In genomic region chr1:141741299-141741698, GRCm38 (mm10) we compare ENCODE assay signal across 19 mouse cellular contexts.
"Had no signal": no experiment of that assay in that cellular context is flagged by ENCODE, and none has a peak within 500 bp of the region (broad histone marks: within the 10 kb centered on the region; RNA-seq: fewer than 3 reads in every experiment).

No protein-coding gene starts in this region.

- DNase-seq: kidney, adult 9 months; kidney, postnatal 14 days; kidney, postnatal 4 days; liver, postnatal 0 days; lung, embryonic 14.5 days; retina, postnatal 1 day; right cerebral cortex, postnatal 25 days; spleen, adult 18-20 months; thymus, adult 18-20 months; thymus, postnatal 36 days had no signal

- H3K4me2 ChIP-seq: lung, embryonic 14.5 days; midbrain, embryonic 12.5 days; midbrain, embryonic 15.5 days; neural tube, embryonic 13.5 days; stomach, embryonic 15.5 days had no signal

- H3K4me1 ChIP-seq: midbrain, embryonic 12.5 days; midbrain, embryonic 15.5 days; neural tube, embryonic 13.5 days; stomach, embryonic 15.5 days had no signal

- H3K9me3 ChIP-seq: midbrain, embryonic 12.5 days; midbrain, embryonic 15.5 days; neural tube, embryonic 13.5 days; stomach, embryonic 15.5 days had no signal

- H3K27me3 ChIP-seq: midbrain, embryonic 12.5 days; midbrain, embryonic 15.5 days; neural tube, embryonic 13.5 days; stomach, embryonic 15.5 days had no signal

- H3K4me3 ChIP-seq: left cerebral cortex, adult 2 months; midbrain, embryonic 12.5 days; midbrain, embryonic 15.5 days; myocyte; neural tube, embryonic 13.5 days; stomach, embryonic 15.5 days had no signal

- H3K27ac ChIP-seq: left cerebral cortex, adult 2 months; liver, embryonic 14.5 days; macrophage; midbrain, embryonic 12.5 days; midbrain, embryonic 15.5 days; neural tube, embryonic 13.5 days; stomach, embryonic 15.5 days had no signal

- H3K36me3 ChIP-seq: midbrain, embryonic 12.5 days; midbrain, embryonic 15.5 days; neural tube, embryonic 13.5 days; stomach, embryonic 15.5 days had no signal

- ATAC-seq: liver, postnatal 0 days; lung, postnatal 0 days; midbrain, embryonic 15.5 days had no signal

- H3K9ac ChIP-seq: liver, embryonic 14.5 days; liver, postnatal 0 days; lung, embryonic 14.5 days; midbrain, embryonic 12.5 days; midbrain, embryonic 15.5 days; neural tube, embryonic 13.5 days; stomach, embryonic 15.5 days had no signal
